10 mouse cellular contexts compared by ENCODE assay signal in the genomic region with DNA sequence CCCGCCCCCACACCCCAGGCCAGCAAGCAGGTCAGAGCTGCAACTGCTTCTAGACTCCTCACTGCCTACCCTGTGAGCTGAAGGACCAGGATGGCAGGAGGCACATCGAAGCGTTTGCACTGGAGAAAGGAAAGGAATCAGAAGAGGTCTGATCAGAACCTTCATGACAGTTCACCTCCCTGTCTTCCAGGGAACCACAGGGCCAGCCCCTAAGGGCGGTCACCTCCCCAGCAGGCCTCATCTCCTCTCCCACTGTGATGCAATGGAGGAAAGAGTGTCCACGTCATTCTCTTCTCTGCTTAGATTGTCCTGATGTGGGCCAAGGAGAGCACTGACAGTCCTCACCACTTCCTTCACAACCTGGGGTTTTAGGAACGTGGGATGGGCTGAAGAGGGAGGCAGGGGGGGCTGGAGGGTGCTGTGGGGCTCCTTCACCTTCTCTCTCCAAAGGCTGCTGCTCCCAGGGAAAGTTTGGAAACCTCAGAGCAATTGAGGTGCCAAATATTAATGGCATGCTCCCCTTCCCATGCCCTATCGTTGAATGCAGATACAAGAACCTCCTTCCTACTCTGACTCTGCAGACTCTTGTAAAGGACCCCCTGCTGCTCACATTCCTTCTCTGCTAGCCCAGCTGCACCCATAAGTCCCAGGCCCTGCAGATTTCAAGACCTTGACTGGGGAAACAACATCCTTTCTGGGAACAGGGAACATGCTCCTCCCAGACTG. TPM values are rescaled to one million over a fixed set of nuclear protein-coding genes. Genes with fewer than 3 reads are reported as not detected.
DNase-seq lines count a peak whose midpoint lies in the region; ATAC-seq and TF ChIP-seq lines count a peak whose summit lies in the region.
"Had no signal": no experiment of that assay in that cellular context is flagged by ENCODE, and none has a peak within 500 bp of the region (broad histone marks: within the 10 kb centered on the region; RNA-seq: fewer than 3 reads in every experiment).

No protein-coding gene starts in this region.

- H3K79me2 ChIP-seq in myocyte (ENCODE audit: control insufficient read depth, insufficient read depth), result no peaks in the 10 kb centered on the region

- H3ac ChIP-seq in myocyte (ENCODE audit: control insufficient read depth, insufficient read length), result no peak overlapping the region

- no peak for TF ChIP-seq CTCF in G1E (IDR thresholded peaks at IDR 0.05; ENCODE audit: low read depth, low read length)

- H3K4me3 ChIP-seq in G1E (ENCODE audit: low read depth, low read length), result peak overlapping the region; percentile 23; the same call in 1 of the 2 replicates
- no peak overlapping the region for H3K4me3 ChIP-seq in limb, embryonic 11.5 days (ENCODE audit: low read depth, low read length)
- no peak overlapping the region for H3K4me3 ChIP-seq in myocyte

- intact Hi-C loops in gastrocnemius, postnatal 36 days (cut with DNase I), result no loop called here

- peaks cover 13% of the 10 kb centered on the region; the same call in 1 of the 2 replicates for H3K9me3 ChIP-seq in G1E (replicated peaks)
- no peaks in the 10 kb centered on the region for H3K9me3 ChIP-seq in limb, embryonic 11.5 days (ENCODE audit: control insufficient read depth, low read length)

- H3K36me3 ChIP-seq in G1E (replicated peaks) (no peaks in the 10 kb centered on the region), myocyte (ENCODE audit: control insufficient read depth, insufficient read depth) (no peaks in the 10 kb centered on the region)
- H3K36me3 ChIP-seq in limb, embryonic 11.5 days (ENCODE audit: control insufficient read depth, insufficient read depth, low read length), result no peaks in the 10 kb centered on the region

- H3K4me1 ChIP-seq in G1E (ENCODE audit: insufficient read depth, low read depth, low read length), result peaks cover 43% of the 10 kb centered on the region
- H3K4me1 ChIP-seq in limb, embryonic 11.5 days (ENCODE audit: control insufficient read depth, insufficient read depth, low read length), result 0 out of 2 replicates have a peak, but pooled peaks cover 5% of the 10 kb centered on the region

- no peaks in the 10 kb centered on the region for H3K27me3 ChIP-seq in G1E (ENCODE audit: insufficient read depth, low read length)
- no peaks in the 10 kb centered on the region for H3K27me3 ChIP-seq in limb, embryonic 11.5 days (ENCODE audit: control insufficient read depth, insufficient read depth, low read length)
- H3K27me3 ChIP-seq in myocyte (ENCODE audit: control insufficient read depth, insufficient read depth, insufficient read length), result no peaks in the 10 kb centered on the region

- no peak overlapping the region for H3K9ac ChIP-seq in limb, embryonic 11.5 days (ENCODE audit: low read length)

- no peak for ATAC-seq in G1E (ENCODE audit: extremely low read depth, insufficient number of reproducible peaks, low FRiP score, poor library complexity, severe bottlenecking)
- no peak for ATAC-seq in limb, embryonic 11.5 days (ENCODE audit: insufficient number of reproducible peaks, low FRiP score, low TSS enrichment, low read depth)
- ATAC-seq: midbrain, embryonic 16.5 days had no signal

- no peak for TF ChIP-seq POLR2A in myocyte (IDR thresholded peaks at IDR 0.05; ENCODE audit: insufficient read length, low read depth)

- H3K4me2 ChIP-seq in limb, embryonic 11.5 days (ENCODE audit: low read depth, severe bottlenecking), result no peak overlapping the region
- H3K4me2 ChIP-seq in myocyte (ENCODE audit: low read depth), result peak overlapping the region; percentile 32

- H3K27ac ChIP-seq in limb, embryonic 11.5 days (replicated peaks; ENCODE audit: low read depth, low read length), result no peak overlapping the region

- peak; percentile 10 for DNase-seq in gastrocnemius, postnatal 25 days
- no peak for DNase-seq in gastrocnemius, postnatal 36 days
- DNase-seq in G1E (ENCODE audit: low spot score) (no peak), MN1 (ENCODE audit: low spot score) (no peak)
- peak; percentile 25 for DNase-seq in limb, embryonic 11.5 days (ENCODE audit: low spot score)
- DNase-seq in adrenal gland, adult 2 months, result no peak
- DNase-seq in adrenal gland, postnatal 10 days, result no peak
- DNase-seq: cerebellum, adult 9-11 months had no signal

- WGBS in limb, embryonic 11.5 days, result 68% methylated on average over 7 of the region's 7 CpGs

TF ChIP-seq in myocyte, 11 proteins besides CTCF, POLR2A, EP300 and RAD21:
- TF ChIP-seq TCF12 (IDR thresholded peaks at IDR 0.05; ENCODE audit: insufficient read depth, poor library complexity, severe bottlenecking) (no peak), POLR2AphosphoS2 (IDR thresholded peaks at IDR 0.05; ENCODE audit: insufficient read length, low read depth) (no peak), REST (IDR thresholded peaks at IDR 0.05; ENCODE audit: insufficient read depth, insufficient read length) (no peak), CEBPB (IDR thresholded peaks at IDR 0.05; ENCODE audit: insufficient read depth, poor library complexity, severe bottlenecking) (no peak), E2F4 (IDR thresholded peaks at IDR 0.05; ENCODE audit: insufficient read depth) (no peak), SRF (IDR thresholded peaks at IDR 0.05; ENCODE audit: control insufficient read depth, insufficient read length, low read depth) (no peak), USF1 (IDR thresholded peaks at IDR 0.05; ENCODE audit: low read depth) (no peak), MYOD1 (IDR thresholded peaks at IDR 0.05; ENCODE audit: control insufficient read depth in 1 of 3, insufficient read length in 2 of 3, low read depth in 2 of 3) (no peak), MYOG (IDR thresholded peaks at IDR 0.05; ENCODE audit: control insufficient read depth in 1 of 3, insufficient read depth in 1 of 3, insufficient read length in 2 of 3, low read depth in 2 of 3) (no peak), MAX (IDR thresholded peaks at IDR 0.05; ENCODE audit: low read depth) (no peak), TCF3 (IDR thresholded peaks at IDR 0.05; ENCODE audit: insufficient read length, low read depth) (no peak)
TF ChIP-seq in myocyte: peak in this region for 0.

RNA-seq across cellular contexts. Expression of gene Kcnip1, which starts 17.3 kb away (rescaled TPM):
- not detected for total RNA-seq in gastrocnemius, postnatal 25 days (2021)
- total RNA-seq in gastrocnemius, postnatal 36 days (2021), result not detected
- not detected in 2 replicates for total RNA-seq in G1E (2014; fragmentation: Nextera tagmentation)
- 0.06 and 0.27 TPM in 2 replicates for total RNA-seq in G1E (2017)
- not detected in 2 replicates for polyA plus RNA-seq in G1E (2012)
- 0.35 and 0.80 TPM in 2 replicates for polyA plus RNA-seq in limb, embryonic 11.5 days (2014; fragmentation: Nextera tagmentation; extraction: Ambion mirVana)
- polyA plus RNA-seq in myocyte (2012; fragmentation: generic; extraction: Trizol), result not detected
- total RNA-seq in adrenal gland, adult 2 months (2021), result 1 to 10 TPM; 2.9 to 3.7 TPM
- 0.48 and 1.9 TPM in 2 replicates for polyA plus RNA-seq in adrenal gland, adult 2 months (2012; rRNA removed)
- 1 to 10 TPM; 3.9 to 4.8 TPM for total RNA-seq in adrenal gland, postnatal 10 days (2021)

RNA-seq across cellular contexts. Expression of gene Lcp2, which starts 36.4 kb away (rescaled TPM):
- total RNA-seq in gastrocnemius, postnatal 25 days (2021), result 1 to 10 TPM in 1 of 2 experiments, under 1 TPM in 1; 0.72 to 1.8 TPM
- 1 to 10 TPM; 1.3 TPM for total RNA-seq in gastrocnemius, postnatal 36 days (2021)
- total RNA-seq in G1E (2014; fragmentation: Nextera tagmentation), result 104 and 109 TPM in 2 replicates
- total RNA-seq in G1E (2017), result 43.1 and 48.3 TPM in 2 replicates
- polyA plus RNA-seq in G1E (2012), result 44.8 and 52.2 TPM in 2 replicates
- 1.4 and 1.7 TPM in 2 replicates for polyA plus RNA-seq in limb, embryonic 11.5 days (2014; fragmentation: Nextera tagmentation; extraction: Ambion mirVana)
- polyA plus RNA-seq in myocyte (2012; fragmentation: generic; extraction: Trizol), result 0.07 TPM
- total RNA-seq in adrenal gland, adult 2 months (2021), result 1 to 10 TPM; 2.9 to 5.6 TPM
- 1.3 and 1.4 TPM in 2 replicates for polyA plus RNA-seq in adrenal gland, adult 2 months (2012; rRNA removed)
- 1 to 10 TPM; 5.0 to 5.5 TPM for total RNA-seq in adrenal gland, postnatal 10 days (2021)

RNA-seq across cellular contexts. Expression of gene Kcnmb1, which starts 47.5 kb away (rescaled TPM):
- total RNA-seq in gastrocnemius, postnatal 25 days (2021), result under 1 TPM in 1 of 2 experiments, not detected in 1; 0.51 TPM
- total RNA-seq in gastrocnemius, postnatal 36 days (2021), result under 1 TPM; 0.10 TPM
- total RNA-seq in G1E (2014; fragmentation: Nextera tagmentation), result not detected in 2 replicates
- 0.16 TPM in 1 of 2 replicates, not detected in the other for total RNA-seq in G1E (2017)
- not detected in 2 replicates for polyA plus RNA-seq in G1E (2012)
- 0.16 and 0.17 TPM in 2 replicates for polyA plus RNA-seq in limb, embryonic 11.5 days (2014; fragmentation: Nextera tagmentation; extraction: Ambion mirVana)
- polyA plus RNA-seq in myocyte (2012; fragmentation: generic; extraction: Trizol), result 0.07 TPM
- under 1 TPM; 0.12 to 0.21 TPM for total RNA-seq in adrenal gland, adult 2 months (2021)
- 0.17 and 0.27 TPM in 2 replicates for polyA plus RNA-seq in adrenal gland, adult 2 months (2012; rRNA removed)
- total RNA-seq in adrenal gland, postnatal 10 days (2021), result under 1 TPM; 0.12 to 0.42 TPM

Comparison
In these comparisons a context has a peak if more than half of its experiments do, and no peak if none do; other contexts are left out.
1. DNase-seq: peak in gastrocnemius, postnatal 25 days (single experiment) and limb, embryonic 11.5 days (single experiment); none in gastrocnemius, postnatal 36 days (0 of 2), G1E (single experiment), MN1 (single experiment), adrenal gland, adult 2 months (single experiment) and adrenal gland, postnatal 10 days (single experiment).
2. RNA of gene Lcp2, which starts 36.4 kb away (total RNA-seq): 43.1 to 109 TPM in G1E; 2.9 to 5.6 TPM in adrenal gland, adult 2 months, 5.0 to 5.5 TPM in adrenal gland, postnatal 10 days, 0.72 to 1.8 TPM in gastrocnemius, postnatal 25 days and 1.3 TPM in gastrocnemius, postnatal 36 days; every median in the first group is over 4 times any median in the second.